Mouse (Mus musculus) urinary bladder, adult 18-20 months (tissue): ENCODE data around the gene Kansl2.
A peak's percentile ranks its signal among the peaks of the same experiment; 100 is the strongest.
"Not testable (repeated sequence)": the region's sequence is repeated elsewhere in the genome, so short reads cannot be mapped to it uniquely, and the experiment has no call there.

ENCODE experiments used
- DNase-seq, 2 experiments: peaks; one replicate each; pipeline ENCODE4 v3.0.0; 2022; ENCODE audit warnings: low spot score in 2 of 2, mixed read lengths in 2 of 2

Gene Kansl2

DNA sequence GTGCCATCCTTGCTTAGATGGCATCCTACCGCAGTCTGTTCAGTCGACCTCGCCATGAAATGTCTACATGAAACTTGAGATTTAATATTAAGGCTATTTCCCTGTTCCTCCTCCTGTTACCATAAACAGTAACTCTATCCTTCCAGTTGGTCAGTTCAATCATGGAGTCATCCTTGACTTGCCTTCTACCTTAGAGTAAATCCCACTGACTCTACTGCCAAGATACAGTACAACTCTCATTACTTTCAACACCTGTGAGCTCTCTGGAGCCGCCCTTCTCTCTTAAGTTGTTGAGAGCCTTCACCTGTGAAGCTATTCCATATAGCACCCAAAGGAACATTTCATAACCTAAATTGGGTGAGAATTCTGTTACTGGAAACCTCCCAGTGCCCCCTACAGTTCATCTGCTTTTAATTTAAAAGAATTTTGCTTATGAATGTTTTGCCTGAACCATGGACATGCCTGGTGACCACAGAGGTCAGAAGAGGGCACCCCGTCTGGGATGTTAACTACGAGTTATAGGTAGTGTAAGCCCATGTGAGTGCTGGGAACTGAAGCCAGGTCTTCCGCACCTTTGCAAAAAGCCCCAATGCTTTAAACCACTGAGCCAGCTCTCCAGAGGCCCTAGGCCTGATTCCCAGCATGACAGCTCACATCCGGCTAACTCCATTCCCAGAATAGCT is 2.9 kb upstream of the Kansl2 start:
- DNase-seq, result no peak

DNA sequence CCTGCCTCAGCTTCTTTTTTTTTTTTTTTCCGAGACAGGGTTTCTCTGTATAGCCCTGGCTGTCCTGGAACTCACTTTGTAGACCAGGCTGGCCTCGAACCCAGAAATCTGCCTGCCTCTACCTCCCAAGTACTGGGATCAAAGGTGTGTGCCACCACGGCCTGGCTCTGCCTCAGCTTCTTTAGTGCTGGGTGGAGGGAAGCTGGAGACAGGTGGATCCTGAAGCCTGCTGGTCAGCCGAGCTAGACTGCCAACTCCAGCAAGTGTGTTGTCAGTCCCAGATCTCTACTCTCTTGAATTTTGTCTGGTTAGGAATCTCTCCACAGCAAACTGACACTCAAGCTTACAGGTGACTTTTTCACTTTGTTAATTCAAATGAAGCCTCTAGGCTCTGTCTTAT is 1.9 kb upstream of the Kansl2 start:
- no peak for DNase-seq

DNA sequence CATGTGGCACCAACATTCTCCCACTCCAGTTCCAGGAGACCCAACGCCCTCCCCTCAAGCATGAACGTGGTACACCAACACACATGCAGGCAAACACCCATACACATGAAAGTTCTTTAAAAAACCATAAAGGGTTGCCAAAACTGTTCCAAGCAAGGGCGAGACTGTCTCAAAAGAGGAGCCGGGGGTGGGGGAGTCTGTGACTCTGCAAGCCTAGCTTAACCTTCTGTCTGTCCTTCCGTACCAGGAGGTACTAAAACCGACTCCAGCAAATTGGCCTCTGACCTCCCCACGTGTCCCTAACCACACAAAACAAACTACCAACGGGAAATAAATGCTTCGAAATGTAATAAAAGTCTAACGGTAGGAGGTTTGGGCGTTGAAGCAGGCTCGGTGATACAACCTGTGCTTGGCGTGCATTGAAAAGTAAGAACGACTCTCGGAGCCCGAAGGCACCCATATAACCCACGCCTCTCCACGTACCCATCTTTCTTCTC is 981 bp downstream of the Kansl2 start:
- no peak for DNase-seq

DNA sequence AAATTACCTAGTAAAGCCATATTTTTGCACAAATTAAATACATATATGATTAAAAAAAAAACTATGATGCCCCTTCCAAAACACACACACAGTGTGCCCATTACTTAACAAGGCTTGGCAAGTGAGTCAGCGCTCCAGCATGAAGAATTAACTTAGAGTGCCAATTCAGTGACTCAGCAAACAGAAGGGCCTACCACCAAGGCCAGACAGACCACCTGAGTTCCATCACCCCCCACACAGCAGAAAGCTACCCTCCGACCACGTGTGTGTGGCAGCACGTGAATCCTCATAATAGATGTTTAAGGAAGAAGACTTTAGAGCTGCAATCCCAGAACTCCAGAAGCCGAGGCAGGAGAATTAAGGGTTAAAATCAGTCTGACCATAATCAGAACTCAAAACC is 1.8 kb downstream of the Kansl2 start:
- no peak for DNase-seq

- no peak for DNase-seq
These were observed 5.9 kb downstream of the Kansl2 start for GRCm38 (mm10) chr15:98528066-98528563.

DNA sequence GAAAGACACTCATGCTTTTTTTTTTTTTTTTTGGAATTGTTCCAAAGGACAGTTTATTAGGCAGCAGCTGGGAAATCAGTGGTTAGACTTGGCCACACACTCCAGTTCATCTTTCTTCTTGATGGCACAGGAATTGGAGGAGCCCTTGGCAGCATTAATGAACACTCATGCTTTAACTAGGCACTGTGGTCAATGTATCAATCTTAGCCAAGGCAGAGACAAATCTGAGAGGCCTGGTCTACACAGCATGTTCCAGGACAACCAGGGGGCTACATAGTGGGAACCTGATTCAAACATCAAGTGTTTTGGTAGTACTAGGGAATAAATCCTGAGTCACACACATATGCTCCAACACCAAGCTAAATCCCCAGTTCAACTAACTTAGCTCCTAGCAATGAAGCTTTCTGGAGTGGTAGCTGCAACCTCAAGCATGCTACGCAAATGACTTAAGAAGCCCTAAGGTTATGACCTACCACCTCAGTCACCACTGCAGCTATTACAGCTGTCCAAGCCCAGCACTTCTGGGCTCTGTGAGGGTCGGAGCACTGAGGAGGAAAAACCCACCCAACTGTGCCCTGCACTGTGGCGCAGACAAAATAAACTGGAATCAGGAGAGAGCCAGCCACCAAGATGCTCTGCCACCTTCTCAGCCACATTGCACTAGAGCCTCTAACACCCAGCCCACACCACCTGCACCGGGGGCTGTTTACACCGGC is 6.8 kb downstream of the Kansl2 start:
- no peak for DNase-seq

GRCm38 (mm10) chr15:98526057-98526456 is 8.0 kb downstream of the Kansl2 start:
- DNase-seq, result no peak

GRCm38 (mm10) chr15:98521245-98521644 is 12.8 kb downstream of the Kansl2 start:
- no peak for DNase-seq

GRCm38 (mm10) chr15:98517380-98518355 is 16.4 kb downstream of the Kansl2 start:
- no peak for DNase-seq

DNA sequence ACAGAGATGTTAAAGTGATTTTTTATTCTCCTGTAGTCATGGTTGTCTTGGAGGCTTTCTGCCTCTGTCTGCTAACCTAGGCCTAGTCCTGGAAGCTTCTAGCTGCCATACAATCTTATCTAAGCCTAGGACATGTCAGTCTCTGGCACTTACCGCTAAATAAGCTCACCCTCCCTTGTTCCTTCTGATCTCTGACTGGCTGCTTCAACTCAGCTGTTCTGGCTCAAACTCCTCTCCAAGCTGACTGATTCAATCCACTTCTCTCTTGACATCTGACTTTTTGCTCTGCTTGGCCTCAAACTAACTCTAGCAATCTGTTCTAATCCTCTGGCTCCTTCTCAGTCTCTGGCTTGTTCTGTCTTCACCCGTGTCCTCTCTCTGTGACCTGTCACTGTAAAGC is 19.2 kb downstream of the Kansl2 start:
- not testable (repeated sequence) for DNase-seq

- no peak for DNase-seq
These were observed 19.9 kb downstream of the Kansl2 start for GRCm38 (mm10) chr15:98514146-98514545.

DNA sequence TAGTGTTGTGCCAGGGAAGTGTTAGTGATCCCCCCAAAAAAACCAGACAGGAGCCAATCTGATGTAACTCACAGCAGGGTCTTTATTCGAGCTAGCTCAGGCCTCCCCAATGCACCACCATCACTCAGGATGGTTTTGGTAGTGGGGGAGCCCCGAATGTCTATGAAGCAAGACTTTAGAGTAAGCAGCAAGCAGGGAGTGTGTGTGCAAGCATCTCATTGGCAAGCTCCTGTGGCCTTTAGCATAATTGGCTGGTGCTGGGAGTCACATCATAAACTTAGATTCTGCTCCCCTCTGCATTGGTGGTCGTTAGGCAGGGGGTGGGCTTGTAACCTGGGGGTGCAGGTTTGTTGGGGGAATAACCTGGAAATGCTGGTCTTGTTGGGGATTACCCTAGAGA is 20.4 kb downstream of the Kansl2 start:
- not testable (repeated sequence) for DNase-seq

DNA sequence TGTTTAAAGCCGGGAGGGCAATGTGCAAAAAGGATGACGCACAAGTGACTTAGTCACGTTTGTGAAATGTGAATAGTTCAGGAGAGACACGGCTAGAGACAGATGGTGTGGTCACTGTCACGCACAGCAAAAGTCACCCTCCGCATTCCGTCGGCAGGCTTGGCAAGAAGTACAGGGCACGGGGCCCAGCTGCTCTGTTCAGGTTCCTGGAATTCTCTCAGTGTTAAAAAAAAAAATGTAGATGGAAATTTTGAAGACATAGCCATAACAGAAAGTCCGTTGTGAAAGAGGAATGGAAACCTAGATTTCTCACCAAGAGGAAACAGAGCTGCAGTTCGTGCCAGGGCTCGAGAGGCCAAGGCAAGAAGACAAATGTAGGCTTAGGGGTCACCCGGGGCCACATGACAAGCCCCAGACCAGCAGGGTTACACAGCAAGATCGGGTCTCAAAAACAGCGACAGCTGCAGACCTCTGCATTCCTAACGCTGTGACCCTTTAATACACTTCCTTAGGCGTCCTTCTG is 21.2 kb downstream of the Kansl2 start:
- peak in 1 of 2 experiments; percentile 41 for DNase-seq

DNA sequence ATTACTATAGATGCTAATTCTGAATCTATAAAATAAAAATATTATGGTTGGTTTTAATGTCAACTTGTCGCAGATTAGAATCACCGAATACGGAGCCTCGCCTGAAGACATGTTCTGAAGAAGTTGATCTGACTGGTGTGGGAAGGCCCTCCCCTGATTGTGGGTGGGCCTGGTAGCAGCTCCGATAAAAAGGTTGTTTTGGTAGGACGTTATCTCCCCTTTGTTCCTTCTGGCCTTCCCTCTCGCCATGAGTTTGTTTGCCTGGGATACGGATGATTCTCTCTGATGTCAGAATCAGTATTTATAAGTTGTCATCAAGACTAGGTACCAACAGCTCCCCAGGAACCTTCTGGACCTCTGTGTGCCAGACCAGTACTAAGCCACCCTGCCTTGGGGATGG is 21.8 kb downstream of the Kansl2 start:
- no peak for DNase-seq

DNA sequence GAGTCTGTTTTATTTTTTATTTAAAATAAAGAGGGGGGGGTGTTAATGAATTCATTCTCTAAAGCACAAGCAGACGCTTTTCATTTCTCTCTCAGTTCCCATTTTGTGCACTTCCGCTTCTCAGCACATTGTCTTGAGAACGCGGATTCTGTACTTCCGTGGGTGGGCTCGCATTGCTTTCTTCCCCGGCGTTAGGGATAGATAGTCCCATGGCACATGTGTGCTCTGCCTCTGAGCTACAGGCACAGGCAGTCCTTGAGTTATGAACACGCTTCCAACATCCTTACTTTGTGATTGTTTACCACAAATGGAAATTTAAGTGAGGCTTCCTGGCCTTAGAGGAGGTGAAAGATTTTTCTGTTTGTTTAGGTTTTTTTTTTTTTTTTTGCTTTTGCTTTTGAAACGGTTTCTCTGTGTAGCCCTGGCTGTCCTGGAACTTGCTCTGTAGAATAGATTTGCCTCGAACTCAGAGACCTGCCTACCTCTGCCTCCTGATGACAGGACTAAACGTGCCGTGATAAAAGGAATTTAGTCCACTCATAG is 22.6 kb downstream of the Kansl2 start:
- no peak for DNase-seq

GRCm38 (mm10) chr15:98510438-98511385 is 23.4 kb downstream of the Kansl2 start:
- peak in 1 of 2 experiments; percentile 52 for DNase-seq

DNA sequence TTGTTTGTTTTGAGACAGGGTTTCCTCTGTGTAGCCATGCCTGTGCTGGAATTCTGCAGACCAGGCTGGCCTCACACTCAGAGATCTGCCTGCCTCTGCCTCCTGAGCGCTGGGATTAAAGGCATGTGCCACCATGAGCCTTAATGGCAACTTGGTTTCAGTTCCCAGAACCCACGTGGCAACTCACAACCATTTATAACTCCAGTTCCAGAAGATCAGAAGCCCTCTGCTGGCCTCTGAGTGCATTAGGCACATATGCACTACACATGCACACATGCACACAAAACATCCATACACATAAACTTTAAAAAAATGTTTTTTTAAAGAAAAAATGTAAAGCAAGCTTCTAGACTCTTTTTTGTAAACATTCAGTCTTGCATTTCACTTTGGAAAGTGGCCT is 24.7 kb downstream of the Kansl2 start:
- no peak for DNase-seq

DNA sequence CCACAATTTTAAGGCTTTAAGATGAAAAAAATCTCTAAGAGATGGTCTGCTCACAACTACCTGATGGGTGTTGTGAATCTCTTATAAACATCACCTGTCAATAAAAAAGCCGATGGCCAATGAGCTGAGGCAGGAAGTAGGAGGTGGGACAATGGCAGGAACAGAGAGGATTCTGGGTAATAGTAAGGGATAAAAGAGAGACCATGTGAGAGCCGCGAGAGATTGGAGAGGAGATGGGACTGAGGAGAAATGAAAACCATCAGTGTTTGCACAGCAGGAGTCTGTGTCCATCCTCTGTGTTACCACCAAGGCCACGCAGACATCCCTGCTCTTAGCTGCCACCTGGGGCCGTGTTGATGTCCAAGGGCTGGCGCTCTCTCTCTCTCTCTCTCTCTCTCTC is 26.7 kb downstream of the Kansl2 start:
- DNase-seq, result no peak

GRCm38 (mm10) chr15:98506253-98506957 is 27.7 kb downstream of the Kansl2 start:
- no peak for DNase-seq
